Mouse (Mus musculus): ENCODE measurements at regions not wholly inside any gene's neighbourhood (a gene's known extent, or its start where the extent isn't known, plus 50 kb on each side); places are given as distances from the start of the nearest gene placed in this dataset.

DNA sequence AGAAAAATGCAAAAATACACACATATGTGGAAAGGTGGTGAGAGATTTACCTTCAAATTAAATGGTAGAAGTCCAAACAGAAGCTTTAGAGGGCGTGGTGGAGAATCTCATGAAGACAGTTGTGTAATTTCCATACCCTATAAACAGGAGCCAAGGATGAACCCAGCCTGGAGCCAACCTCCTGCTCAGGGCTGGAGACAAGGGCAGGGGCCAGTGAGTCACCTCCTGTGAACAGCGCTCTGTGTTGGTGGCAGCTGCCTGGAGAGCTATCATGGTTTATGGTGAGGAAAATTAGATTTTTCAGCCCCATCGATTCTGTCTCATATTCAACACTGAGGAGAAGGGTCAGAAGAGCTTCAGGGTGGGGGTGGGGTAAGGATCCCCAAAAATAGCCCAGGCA is 261.1 kb downstream of the Agtpbp1 start:
- WGBS, result 85% methylated on average over 3 of the region's 3 CpGs
- no peak for ATAC-seq (replicated peaks; ENCODE audit: extremely low read depth, insufficient read depth, low FRiP score)
- Histone ChIP-seq H3K4me3 (ENCODE audit: low read length) (no peak overlapping the region), H3K36me3 (ENCODE audit: control insufficient read depth, insufficient read depth) (no peaks in the 10 kb centered on the region), H3K9ac (ENCODE audit: low read length) (no peak overlapping the region), H3K27ac (ENCODE audit: low read length) (no peak overlapping the region), H3K4me1 (ENCODE audit: control insufficient read depth, insufficient read depth, low read length) (no peaks in the 10 kb centered on the region), H3K27me3 (ENCODE audit: control insufficient read depth, insufficient read depth, low read length) (no peaks in the 10 kb centered on the region), H3K9me3 (replicated peaks; ENCODE audit: control insufficient read depth, low read length) (no peaks in the 10 kb centered on the region), H3K4me2 (ENCODE audit: low read depth, low read length) (no peak overlapping the region)

DNA sequence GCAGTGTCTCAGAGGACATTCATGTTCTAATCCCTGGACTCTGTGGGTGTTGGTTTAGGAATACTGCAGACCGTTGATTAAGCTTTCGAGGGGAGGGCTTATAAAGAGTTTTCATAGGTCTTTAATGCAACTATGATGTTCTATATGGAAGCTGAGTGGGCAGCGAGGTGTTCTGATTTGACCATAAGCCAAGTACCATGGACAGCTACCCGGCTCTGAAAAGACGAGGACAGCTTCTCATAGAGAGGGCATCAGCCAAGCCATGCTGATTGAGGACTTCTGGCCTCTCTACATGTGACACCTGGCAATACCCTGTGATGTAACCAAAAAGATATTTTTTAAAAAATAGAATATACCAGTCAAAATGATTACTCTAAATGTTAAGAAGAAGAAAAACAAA is 261.6 kb downstream of the Agtpbp1 start:
- H3K27ac ChIP-seq (ENCODE audit: low read length), result no peak overlapping the region
- no peaks in the 10 kb centered on the region for H3K9me3 ChIP-seq (replicated peaks; ENCODE audit: control insufficient read depth, low read length)
- no peaks in the 10 kb centered on the region for H3K4me1 ChIP-seq (ENCODE audit: control insufficient read depth, insufficient read depth, low read length)
- no peaks in the 10 kb centered on the region for H3K27me3 ChIP-seq (ENCODE audit: control insufficient read depth, insufficient read depth, low read length)
- no peaks in the 10 kb centered on the region for H3K36me3 ChIP-seq (ENCODE audit: control insufficient read depth, insufficient read depth)
- no peak overlapping the region for H3K9ac ChIP-seq (ENCODE audit: low read length)
- H3K4me3 ChIP-seq (ENCODE audit: low read length), result no peak overlapping the region
- H3K4me2 ChIP-seq (ENCODE audit: low read depth, low read length), result no peak overlapping the region
- 30% methylated on average over 5 of the region's 5 CpGs for WGBS
- ATAC-seq (replicated peaks; ENCODE audit: extremely low read depth, insufficient read depth, low FRiP score), result no peak

DNA sequence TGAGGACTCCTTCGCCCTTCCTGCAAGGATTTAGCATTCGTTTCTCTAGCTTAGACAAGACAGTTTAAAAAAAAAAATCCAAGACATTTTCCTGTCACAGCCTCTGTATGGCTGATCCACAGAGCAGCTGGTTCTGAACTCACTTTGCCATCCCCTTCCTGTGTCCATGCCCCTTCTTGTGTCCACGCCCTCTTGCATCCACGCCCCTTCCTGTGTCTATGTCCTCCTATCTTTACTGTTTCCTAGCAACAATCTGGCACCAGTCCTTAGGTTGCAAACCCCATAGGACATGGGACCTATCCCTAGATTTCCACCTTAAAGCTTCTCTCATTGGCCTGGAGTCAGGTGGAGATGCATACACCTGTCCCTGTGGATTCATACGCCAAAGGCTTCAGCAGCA is 264.8 kb downstream of the Agtpbp1 start:
- Histone ChIP-seq H3K4me2 (ENCODE audit: low read depth, low read length) (no peak overlapping the region), H3K36me3 (ENCODE audit: control insufficient read depth, insufficient read depth) (no peaks in the 10 kb centered on the region), H3K9ac (ENCODE audit: low read length) (no peak overlapping the region), H3K4me3 (ENCODE audit: low read length) (no peak overlapping the region), H3K27ac (ENCODE audit: low read length) (no peak overlapping the region), H3K27me3 (ENCODE audit: control insufficient read depth, insufficient read depth, low read length) (no peaks in the 10 kb centered on the region), H3K9me3 (replicated peaks; ENCODE audit: control insufficient read depth, low read length) (no peaks in the 10 kb centered on the region), H3K4me1 (ENCODE audit: control insufficient read depth, insufficient read depth, low read length) (no peaks in the 10 kb centered on the region)
- WGBS, result 76% methylated on average over 5 of the region's 5 CpGs
- no peak for ATAC-seq (replicated peaks; ENCODE audit: extremely low read depth, insufficient read depth, low FRiP score)

DNA sequence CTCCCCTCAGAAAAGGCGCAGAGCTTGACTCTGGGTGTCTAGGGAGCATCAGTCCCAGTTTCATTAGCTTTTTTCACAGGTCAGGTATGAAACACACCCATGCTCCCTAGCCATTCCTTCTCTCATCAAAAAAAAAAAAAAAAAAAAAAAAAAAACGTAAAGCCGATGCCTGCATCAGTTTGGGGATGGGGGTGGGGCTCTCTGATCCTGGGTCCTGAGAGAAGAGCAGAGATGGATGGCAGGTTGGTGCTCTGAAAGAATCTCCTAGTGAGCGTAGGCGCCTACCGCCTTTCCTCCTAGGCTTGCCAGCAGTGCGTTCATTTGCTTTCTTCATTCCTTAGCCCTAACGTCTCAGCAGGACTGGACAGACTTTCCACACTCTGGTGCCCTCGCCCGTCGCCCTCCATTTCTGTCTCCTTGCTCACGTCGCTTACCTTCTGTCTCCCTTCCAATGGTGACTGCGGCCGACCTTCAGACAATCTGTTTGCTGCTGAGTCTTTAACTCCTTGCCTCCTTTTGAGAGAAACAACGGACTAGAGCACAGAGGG is 267.5 kb downstream of the Agtpbp1 start:
- WGBS, result 65% methylated on average over 16 of the region's 16 CpGs
- Histone ChIP-seq H3K27ac (ENCODE audit: low read length) (no peak overlapping the region), H3K36me3 (ENCODE audit: control insufficient read depth, insufficient read depth) (no peaks in the 10 kb centered on the region), H3K27me3 (ENCODE audit: control insufficient read depth, insufficient read depth, low read length) (no peaks in the 10 kb centered on the region), H3K9me3 (replicated peaks; ENCODE audit: control insufficient read depth, low read length) (no peaks in the 10 kb centered on the region), H3K4me2 (ENCODE audit: low read depth, low read length) (no peak overlapping the region), H3K4me3 (ENCODE audit: low read length) (no peak overlapping the region), H3K4me1 (ENCODE audit: control insufficient read depth, insufficient read depth, low read length) (no peaks in the 10 kb centered on the region), H3K9ac (ENCODE audit: low read length) (no peak overlapping the region)
- ATAC-seq (replicated peaks; ENCODE audit: extremely low read depth, insufficient read depth, low FRiP score), result no peak

DNA sequence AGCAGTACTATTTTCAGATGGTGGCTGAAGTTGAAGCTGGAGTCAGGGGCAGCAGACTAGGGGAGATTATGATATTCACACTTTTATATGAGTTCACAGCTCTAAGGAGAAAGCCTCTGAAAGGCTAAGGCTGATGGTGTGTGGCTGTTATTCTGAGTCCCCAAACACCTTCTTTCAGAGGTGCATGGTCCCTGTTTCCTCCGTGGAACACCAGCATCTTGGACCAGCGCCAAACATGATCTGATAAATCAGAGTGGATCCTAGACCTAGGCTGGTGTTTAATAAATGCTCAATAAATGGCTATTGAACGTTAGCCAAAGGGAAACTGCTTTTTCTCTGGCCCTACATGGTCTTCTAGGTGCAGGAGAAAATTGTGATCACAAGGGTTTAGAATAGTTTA is 269.2 kb downstream of the Agtpbp1 start:
- no peak overlapping the region for H3K27ac ChIP-seq (ENCODE audit: low read length)
- no peaks in the 10 kb centered on the region for H3K4me1 ChIP-seq (ENCODE audit: control insufficient read depth, insufficient read depth, low read length)
- 43% methylated on average over 3 of the region's 3 CpGs for WGBS
- no peak for ATAC-seq (replicated peaks; ENCODE audit: extremely low read depth, insufficient read depth, low FRiP score)
- H3K36me3 ChIP-seq (ENCODE audit: control insufficient read depth, insufficient read depth), result no peaks in the 10 kb centered on the region
- H3K4me3 ChIP-seq (ENCODE audit: low read length), result no peak overlapping the region
- no peak overlapping the region for H3K4me2 ChIP-seq (ENCODE audit: low read depth, low read length)
- no peaks in the 10 kb centered on the region for H3K9me3 ChIP-seq (replicated peaks; ENCODE audit: control insufficient read depth, low read length)
- no peak overlapping the region for H3K9ac ChIP-seq (ENCODE audit: low read length)
- H3K27me3 ChIP-seq (ENCODE audit: control insufficient read depth, insufficient read depth, low read length), result no peaks in the 10 kb centered on the region

DNA sequence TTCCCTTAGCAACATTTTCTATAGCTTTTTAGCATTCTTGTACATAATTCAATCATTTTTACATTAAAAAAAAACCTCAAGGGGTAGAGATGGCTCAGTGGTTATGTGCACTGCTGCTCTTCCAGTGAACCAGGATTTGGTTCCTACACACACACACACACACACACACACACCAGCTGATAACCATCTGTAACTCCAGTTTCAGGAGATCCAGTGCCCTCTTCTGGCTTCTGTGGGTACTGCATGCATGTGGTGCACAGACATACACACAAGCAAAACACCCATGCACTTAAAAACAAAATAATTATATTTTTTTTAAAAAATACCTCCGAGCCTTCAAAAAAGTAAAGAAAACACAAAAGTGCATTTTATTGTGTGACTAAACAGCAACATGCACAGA is 270.6 kb downstream of the Agtpbp1 start:
- Histone ChIP-seq H3K36me3 (ENCODE audit: control insufficient read depth, insufficient read depth) (no peaks in the 10 kb centered on the region), H3K4me3 (ENCODE audit: low read length) (no peak overlapping the region), H3K4me1 (ENCODE audit: control insufficient read depth, insufficient read depth, low read length) (no peaks in the 10 kb centered on the region), H3K9me3 (replicated peaks; ENCODE audit: control insufficient read depth, low read length) (no peaks in the 10 kb centered on the region), H3K27ac (ENCODE audit: low read length) (no peak overlapping the region), H3K27me3 (ENCODE audit: control insufficient read depth, insufficient read depth, low read length) (no peaks in the 10 kb centered on the region), H3K9ac (ENCODE audit: low read length) (no peak overlapping the region), H3K4me2 (ENCODE audit: low read depth, low read length) (no peak overlapping the region)
- 48% methylated on average over 1 of the region's 1 CpGs for WGBS
- no peak for ATAC-seq (replicated peaks; ENCODE audit: extremely low read depth, insufficient read depth, low FRiP score)

DNA sequence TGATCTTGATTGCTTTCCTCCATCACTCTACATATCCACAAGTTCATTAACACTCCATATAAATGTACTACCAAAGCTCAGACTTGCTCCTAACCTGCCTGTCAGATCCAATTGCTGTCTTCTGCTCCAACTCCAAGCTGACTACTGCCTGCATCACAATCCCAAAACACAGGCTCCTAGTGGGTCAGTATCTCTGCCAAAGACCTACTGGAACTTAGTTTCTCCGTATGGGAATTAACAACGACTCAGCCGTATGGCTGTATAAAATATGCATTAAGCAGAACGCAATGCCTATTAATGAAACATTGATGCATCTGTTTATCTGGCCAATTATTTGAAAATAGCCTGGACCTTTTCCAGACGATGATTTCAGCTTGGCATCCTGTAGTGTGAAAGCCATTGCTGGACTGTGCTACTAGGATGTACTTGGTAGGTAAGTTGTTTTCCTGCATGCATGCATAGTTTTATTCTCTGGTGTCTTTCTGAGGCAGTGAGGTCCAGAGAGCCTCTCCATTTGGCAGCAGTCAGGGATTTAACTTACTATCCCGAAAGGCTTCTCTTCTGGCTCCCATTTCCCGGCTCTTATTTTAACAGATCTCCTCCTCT is 271.2 kb downstream of the Agtpbp1 start:
- ATAC-seq (replicated peaks; ENCODE audit: extremely low read depth, insufficient read depth, low FRiP score), result no peak
- Histone ChIP-seq H3K9ac (ENCODE audit: low read length) (no peak overlapping the region), H3K36me3 (ENCODE audit: control insufficient read depth, insufficient read depth) (no peaks in the 10 kb centered on the region), H3K4me3 (ENCODE audit: low read length) (no peak overlapping the region), H3K27me3 (ENCODE audit: control insufficient read depth, insufficient read depth, low read length) (no peaks in the 10 kb centered on the region), H3K4me2 (ENCODE audit: low read depth, low read length) (no peak overlapping the region), H3K27ac (ENCODE audit: low read length) (no peak overlapping the region), H3K4me1 (ENCODE audit: control insufficient read depth, insufficient read depth, low read length) (no peaks in the 10 kb centered on the region), H3K9me3 (replicated peaks; ENCODE audit: control insufficient read depth, low read length) (no peaks in the 10 kb centered on the region)
- WGBS, result 81% methylated on average over 7 of the region's 7 CpGs

DNA sequence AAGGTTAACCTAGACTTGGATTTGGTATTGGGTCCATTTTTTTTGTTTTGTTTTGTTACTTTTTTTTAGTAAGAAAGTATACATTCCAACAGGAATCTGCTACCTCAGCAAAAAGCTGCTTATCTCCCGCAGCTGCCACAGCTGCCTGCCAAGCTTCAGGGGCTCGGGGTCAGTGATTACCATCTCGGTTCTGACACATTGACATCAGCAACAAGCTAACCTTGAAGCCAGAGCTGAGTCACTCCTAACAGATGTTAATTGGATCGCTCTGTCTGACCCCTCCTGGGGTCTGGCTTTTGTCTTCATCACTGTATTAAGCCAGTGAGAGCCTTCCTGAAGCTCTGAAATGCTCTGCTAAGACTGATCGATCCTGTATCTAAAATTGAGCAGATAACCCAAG is 292.1 kb downstream of the Agtpbp1 start:
- H3K27ac ChIP-seq (ENCODE audit: low read length), result no peak overlapping the region
- H3K36me3 ChIP-seq (ENCODE audit: control insufficient read depth, insufficient read depth), result no peaks in the 10 kb centered on the region
- no peaks in the 10 kb centered on the region for H3K4me1 ChIP-seq (ENCODE audit: control insufficient read depth, insufficient read depth, low read length)
- no peaks in the 10 kb centered on the region for H3K9me3 ChIP-seq (replicated peaks; ENCODE audit: control insufficient read depth, low read length)
- H3K9ac ChIP-seq (ENCODE audit: low read length), result no peak overlapping the region
- no peak overlapping the region for H3K4me3 ChIP-seq (ENCODE audit: low read length)
- no peak for ATAC-seq (replicated peaks; ENCODE audit: extremely low read depth, insufficient read depth, low FRiP score)
- 3% methylated on average over 5 of the region's 5 CpGs for WGBS
- 0 out of 2 replicates have a peak, but pooled peaks cover 2% of the 10 kb centered on the region for H3K27me3 ChIP-seq (ENCODE audit: control insufficient read depth, insufficient read depth, low read length)
- H3K4me2 ChIP-seq (ENCODE audit: low read depth, low read length), result no peak overlapping the region

DNA sequence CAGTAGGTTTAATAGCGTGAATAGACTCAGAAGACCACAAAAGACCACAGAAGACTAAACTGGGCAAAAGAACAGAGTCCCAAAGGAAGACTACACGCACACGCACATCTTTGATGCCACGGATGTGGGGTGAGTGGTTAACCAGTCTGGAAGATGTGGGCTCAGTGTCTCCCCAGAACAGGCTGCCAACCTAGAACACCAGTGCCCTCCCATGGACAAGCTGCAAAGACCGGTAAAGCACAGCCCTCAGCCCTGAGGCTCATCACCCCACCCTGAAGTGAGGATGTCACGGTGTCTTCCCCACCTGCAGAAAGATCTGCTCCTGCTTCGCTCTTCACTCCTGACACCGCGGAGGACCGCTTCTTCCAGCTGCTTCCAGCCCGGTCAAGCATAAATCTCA is 295.9 kb downstream of the Agtpbp1 start:
- Histone ChIP-seq H3K9me3 (replicated peaks; ENCODE audit: control insufficient read depth, low read length) (no peaks in the 10 kb centered on the region), H3K4me3 (ENCODE audit: low read length) (no peak overlapping the region), H3K4me1 (ENCODE audit: control insufficient read depth, insufficient read depth, low read length) (no peaks in the 10 kb centered on the region), H3K36me3 (ENCODE audit: control insufficient read depth, insufficient read depth) (no peaks in the 10 kb centered on the region), H3K4me2 (ENCODE audit: low read depth, low read length) (no peak overlapping the region), H3K9ac (ENCODE audit: low read length) (no peak overlapping the region), H3K27ac (ENCODE audit: low read length) (no peak overlapping the region), H3K27me3 (ENCODE audit: control insufficient read depth, insufficient read depth, low read length) (0 out of 2 replicates have a peak, but pooled peaks cover 2% of the 10 kb centered on the region)
- WGBS, result 69% methylated on average over 11 of the region's 11 CpGs
- no peak for ATAC-seq (replicated peaks; ENCODE audit: extremely low read depth, insufficient read depth, low FRiP score)

All from heart, embryonic 16.5 days (tissue).